Mouse (Mus musculus) R1 (cell line): ENCODE data around the gene Wdr47.
"Not testable (repeated sequence)": the region's sequence is repeated elsewhere in the genome, so short reads cannot be mapped to it uniquely, and the experiment has no call there.

Source experiments
- DNase-seq: peaks from one replicate; pipeline ENCODE4 v3.0.0-alpha.2; 2018; ENCODE audit warnings: low read depth, low spot score

Gene Wdr47

DNA sequence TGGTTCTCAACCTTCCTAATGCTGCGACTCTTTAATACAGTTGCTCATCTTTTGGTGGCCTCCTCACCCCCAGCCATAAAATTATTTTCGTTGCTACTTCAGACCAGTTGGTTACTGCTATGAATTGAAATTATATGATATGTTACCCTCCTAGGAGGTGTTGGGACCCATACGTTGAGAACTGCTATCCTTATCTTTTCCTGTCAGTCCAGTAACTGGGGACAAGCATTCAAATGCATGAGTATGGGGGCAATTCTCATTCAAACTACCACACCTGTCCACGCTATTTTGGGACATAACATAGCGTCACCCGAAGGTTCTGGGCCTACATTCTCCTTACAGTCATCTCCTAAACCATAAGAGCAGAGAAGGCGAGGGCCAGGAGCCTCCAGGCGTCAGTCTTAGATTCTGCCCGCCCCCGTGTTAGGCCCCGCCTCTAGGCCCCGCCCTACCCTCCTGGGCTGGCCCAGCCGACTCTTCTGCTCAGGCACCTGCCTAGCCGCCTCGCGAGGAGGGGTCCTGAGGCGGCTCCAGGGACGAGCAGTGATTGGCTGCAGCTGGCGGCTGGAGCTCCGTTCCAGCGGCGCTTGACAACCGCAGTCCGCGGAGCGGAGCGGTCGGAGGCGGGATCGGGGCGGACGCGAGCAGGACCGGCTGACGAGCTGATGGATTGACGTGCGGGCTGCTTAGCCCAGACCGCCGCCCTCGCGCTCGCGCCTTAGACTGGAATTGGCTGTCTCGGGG lies at the start of gene Wdr47:
Gene Wdr47 (plus strand): TSS at position 494 of the 744 bp plus-strand sequence.
- peak; percentile 96 for DNase-seq

DNA sequence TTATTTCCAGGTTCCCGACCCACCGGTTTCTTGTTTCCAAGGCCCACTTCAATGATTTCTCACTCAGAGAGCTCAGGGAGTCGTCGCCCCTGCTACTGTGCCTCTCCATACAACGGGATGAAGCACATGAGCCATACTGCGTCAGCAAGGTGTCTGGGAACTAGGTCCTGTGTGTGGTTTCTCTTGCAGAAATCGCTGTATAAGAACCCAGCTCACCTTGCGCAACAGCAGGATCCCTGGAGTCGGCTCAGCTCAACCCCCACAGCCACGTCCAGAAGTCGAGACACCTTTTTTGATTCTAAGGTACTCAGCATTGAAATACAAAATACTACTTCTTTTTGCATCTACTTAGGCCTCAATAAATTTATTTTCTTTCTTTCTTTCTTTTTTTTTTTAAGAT lies 48.8 kb upstream of the Wdr47 start:
- DNase-seq = no peak

DNA sequence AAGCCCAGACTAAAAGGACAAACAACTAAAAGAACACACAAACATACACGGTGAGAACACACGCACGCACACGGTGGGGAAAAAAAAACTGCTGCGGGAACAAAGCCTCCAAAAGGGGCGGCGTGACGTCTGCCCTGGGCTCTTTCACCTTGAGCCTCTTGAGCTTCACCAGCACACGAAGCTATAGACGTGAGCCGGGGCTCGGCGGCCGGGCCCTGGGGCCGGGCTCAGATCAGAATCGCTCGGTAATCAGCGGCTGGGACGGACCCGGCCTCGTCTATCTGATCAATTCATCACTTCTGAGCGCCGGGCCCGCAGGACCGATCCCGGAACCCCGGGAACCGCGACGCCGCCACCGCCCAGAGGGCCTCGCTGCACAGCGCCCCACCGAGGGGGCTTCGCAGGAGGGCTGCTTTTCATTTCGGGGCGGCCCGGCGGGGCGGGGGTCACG lies 36.9 kb upstream of the Wdr47 start:
- DNase-seq = peak; percentile 72

DNA sequence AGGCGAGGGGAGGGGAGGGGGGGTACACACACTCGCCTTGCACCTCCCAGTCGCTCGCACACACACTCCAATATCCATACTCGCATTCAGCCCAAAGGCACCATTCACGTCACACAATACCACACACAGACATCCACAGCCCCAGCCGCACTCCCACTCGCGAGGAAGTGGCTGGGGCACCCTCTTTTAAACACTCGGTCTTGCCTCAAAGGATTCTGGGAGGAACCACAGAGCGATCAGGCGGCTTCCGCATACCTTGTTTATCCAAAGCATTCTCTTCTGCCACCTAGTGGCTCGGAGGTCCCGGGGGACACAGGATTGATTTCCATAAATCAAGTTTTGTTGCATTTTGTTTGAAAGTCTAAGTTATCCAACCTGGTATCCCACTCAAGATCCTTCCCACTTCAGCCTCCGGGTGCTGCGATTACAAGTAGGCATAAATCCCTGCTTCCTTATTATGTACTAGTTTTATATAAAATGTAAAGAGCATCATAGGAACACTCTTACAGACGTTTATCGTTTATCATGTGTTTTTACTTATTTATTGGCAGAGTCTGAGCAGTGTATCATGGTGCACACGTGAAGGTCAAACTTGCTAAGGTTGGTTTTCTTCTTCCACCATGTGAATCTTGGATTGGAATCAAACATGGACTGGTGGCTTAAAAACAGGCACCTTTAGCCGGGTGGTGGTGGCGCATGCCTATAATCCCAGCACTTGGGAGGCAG lies 36.3 kb upstream of the Wdr47 start:
- peak; percentile 98 for DNase-seq

DNA sequence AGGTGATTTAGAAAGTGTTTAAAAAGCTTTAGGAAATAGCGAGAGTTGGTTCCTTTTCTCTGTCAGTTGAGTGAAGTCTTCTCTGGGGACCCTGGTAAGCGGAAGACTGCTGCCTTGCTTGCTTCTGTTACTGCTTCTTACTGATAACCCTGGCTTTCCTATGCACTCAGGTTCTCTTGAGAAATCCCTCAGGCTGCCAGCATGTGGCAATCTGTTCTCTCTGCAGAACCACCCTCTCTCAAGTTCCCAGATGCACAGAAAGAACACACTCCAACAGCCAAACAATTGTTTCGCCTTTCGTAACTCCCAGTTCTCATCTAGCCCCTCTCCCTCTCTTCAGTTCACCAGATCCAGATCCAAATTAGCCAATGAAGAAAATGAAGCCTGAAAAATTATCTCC lies 33.2 kb upstream of the Wdr47 start:
- no peak for DNase-seq

DNA sequence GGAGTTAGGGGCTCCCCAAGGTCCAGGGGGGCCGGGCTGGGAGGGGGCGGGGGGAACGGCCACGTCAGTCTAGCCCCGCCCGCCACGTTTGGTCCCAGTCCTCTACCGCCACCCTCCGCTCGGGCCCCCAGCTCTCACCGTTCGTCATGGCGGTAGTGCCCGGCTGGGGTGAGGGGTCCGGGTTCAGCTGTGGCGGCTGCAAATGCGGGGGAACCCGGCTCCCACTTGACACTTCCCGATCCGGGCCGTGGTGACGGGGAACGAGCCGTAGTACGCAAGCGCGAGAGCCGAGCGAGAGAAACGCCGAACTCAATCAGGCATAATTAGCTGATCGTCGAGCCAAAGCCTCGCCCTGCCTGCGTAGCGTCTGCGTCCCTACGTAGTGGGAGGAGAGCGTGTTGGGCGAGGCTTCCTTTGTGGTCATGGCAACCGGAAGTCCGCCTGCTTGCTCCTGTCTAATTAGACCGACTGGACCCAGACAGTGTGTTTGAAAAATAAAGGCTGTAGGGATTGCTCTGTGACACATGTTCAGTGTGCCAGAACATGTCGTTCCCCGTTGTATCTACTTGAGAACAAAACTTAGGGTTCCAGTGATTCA lies 28.8 kb upstream of the Wdr47 start, which contains the start of gene Tmem167b:
Gene Tmem167b (minus strand): TSS at position 334 of the 598 bp plus-strand sequence.
- peak; percentile 99 for DNase-seq

DNA sequence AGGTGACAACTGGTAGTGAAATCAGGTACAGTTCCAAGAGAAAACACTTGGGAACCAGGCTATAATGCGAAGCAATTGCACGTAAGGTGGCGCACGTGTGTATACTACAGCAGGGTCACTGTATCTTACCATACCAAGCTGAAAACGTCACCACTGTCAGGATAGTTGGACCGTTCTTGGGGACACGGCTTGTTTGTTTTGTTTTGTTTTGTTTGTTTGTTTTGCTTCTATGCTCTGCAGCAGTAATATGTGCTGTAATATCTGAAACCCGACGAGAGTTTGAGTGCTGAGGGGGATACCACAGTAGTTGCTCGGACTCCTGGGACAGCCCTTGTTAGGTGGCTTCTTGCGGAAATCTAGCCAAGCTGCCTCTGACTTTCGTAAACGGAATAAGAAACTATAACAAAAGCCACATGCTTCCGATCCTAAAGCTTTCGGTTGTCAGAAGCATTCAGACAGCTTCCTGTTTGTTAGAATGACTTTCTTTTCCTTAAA lies 28.3 kb upstream of the Wdr47 start:
- DNase-seq = no peak

DNA sequence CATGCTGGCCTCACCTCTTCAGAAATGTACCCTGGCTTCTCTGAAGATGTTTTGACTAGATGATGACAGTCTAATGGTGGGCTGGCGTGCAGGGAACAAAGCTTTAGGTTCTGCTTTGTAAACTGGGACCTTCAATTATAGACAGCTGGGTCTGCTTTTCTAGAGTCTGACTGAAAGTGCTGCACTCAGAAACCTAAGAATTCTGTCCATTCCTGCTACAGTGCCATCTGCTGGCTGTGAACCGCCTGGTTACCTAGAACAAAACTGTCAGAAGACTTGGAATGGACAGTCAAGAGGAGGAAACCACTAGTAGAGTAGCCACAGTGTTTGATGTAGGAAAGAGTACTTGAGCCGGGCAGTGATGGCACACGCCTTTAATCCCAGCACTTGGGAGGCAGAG lies 27.8 kb upstream of the Wdr47 start:
- DNase-seq = peak; percentile 86

DNA sequence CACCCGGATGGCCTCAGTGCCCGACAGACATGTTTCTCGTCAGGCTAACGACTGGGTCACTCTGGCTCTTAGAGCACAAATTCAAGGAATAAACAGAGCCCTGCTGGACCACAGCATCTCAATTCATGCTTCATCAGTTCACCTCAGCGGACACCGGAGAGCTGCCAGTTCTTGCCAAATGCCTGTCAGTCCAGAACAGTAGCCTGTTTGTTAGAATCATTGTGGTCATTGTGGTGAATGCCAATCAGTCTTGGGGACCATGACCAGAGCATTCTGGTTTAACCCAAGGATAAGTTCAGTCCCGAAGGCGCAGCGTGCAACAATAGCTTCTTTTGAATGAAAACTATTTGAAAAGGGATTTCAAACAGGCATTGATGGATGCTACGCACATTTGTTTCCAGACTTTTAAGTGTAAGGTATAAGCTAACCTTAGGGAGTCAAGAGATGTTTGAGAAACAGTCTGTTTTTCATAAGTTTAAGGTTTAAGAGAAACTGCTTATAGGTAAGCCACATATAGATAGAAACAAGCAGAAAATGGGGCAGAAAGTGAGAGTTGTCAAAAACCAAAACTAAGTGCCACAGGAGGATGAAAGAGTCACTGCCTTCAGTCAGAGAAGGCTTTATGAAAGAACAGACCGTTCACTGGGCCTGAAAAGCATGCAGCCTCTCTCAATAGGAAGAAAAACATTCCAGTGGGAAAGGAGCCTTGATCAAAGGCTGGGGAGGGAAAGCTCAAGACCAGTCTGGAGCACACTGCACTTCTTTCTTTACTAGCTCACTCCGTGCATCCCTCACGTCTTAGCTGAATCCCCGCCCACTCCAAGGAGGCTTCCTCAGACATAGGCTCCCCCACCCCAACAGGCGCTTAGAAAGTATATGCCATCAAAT lies 22.8 kb upstream of the Wdr47 start:
- DNase-seq = no peak

DNA sequence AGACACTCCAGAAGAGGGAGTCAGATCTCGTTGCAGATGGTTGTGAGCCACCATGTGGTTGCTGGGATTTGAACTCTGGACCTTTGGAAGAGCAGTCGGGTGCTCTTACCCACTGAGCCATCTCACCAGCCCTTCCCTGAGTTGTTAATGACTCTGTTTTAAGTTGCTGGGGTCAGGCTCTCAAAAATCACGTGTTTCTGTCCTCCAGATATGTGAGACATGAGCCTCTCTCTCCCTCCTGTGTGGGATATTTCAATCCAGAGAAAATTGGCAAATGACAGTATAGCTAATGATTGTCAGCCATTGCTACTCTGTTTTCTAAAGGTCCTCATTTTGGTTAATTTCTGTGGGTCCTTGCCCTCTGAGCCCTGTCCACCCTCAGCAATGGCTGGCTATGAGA lies 21.4 kb upstream of the Wdr47 start:
- DNase-seq = not testable (repeated sequence)

DNA sequence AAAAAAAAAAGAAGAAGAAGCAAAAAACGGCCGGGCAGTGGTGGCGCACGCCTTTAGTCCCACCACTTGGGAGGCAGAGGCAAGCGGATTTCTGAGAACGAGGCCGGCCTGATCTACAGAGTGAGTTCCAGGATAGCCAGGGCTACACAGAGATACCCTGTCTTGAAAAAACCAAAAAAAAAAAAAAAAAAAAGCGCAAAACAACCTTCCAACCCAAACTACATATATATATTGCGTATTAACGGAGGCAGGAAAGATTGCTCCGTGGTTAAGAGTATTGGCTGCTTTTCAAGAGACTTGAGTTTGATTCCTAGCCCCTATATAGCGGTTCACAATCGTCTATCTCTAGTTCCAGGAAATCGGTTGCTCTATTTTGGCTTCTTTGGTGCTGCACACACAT lies 20.3 kb upstream of the Wdr47 start:
- no peak for DNase-seq

DNA sequence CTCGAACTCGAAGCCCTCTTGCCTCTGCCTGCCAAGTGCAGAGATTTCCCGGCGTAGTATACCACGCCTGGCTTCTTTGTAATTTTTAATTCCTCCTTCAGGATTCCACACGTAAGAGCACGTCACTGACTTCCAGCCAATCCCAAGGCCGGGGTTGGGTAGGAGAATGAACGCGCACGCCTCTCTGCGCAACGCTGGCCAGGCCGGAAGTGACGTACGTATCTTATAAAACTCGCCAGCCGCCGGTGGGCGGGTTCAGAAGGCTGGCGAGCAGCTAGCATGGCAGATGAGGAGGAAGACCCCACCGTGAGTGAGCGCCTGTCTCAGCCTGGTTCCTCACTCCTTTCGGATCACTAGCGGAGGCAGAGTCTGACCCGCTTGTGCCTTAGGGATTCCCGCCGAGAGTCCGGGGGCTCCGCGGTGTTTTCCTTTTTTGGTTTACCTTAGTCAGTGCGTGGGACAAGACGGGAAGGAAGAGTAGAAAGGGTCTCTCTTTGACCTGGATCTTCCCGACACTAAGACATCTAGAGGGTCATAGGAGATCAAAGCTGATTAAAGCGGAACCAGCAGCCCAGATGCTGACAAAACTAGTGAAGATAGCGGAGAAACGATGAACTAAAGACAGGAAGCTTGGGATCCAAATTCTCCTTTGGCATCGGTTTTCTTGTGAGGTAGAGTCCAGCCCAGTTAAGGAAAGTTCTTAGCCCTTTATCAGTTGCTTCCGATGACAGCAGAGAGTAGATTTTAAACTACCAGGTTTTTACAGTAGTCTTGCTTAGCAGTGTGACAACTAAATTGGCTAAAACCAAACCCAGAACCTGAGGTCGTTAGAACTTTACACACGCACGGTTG lies 19.4 kb upstream of the Wdr47 start, which contains the start of gene Taf13:
Gene Taf13 (plus strand): TSS at position 256 of the 852 bp plus-strand sequence.
- DNase-seq = peak; percentile 97

DNA sequence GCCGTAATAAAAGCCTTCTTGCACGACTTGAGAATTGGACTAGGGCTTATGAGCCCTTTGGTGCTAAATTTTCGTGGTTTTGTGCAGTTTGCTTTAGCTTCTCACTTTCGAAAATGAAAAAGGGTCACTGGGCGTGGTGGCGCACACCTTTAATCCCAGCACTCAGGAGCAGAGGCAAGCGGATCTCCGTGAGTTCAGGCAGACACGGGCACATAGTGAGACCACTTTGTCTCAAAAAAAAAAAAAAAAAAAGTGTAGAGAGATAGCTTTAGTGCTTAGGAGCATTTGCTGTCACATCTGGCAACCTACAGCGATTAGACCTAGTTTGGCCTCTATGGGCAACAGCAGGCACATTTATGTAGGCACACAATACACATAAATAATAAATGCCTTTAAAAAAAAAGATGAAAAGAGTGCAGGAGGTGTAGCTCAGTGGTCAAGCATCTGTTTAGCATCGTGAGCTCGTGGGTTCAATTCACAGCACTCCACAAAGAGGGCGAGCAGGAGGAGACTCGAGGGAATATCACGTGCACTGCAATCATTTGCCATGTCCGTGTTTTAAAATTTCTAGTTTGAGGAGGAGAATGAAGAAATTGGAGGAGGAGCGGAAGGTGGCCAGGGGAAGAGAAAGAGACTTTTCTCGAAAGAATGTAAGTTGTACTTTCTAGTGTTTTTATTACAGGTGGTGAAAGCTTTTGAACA lies 18.6 kb upstream of the Wdr47 start:
- no peak for DNase-seq

DNA sequence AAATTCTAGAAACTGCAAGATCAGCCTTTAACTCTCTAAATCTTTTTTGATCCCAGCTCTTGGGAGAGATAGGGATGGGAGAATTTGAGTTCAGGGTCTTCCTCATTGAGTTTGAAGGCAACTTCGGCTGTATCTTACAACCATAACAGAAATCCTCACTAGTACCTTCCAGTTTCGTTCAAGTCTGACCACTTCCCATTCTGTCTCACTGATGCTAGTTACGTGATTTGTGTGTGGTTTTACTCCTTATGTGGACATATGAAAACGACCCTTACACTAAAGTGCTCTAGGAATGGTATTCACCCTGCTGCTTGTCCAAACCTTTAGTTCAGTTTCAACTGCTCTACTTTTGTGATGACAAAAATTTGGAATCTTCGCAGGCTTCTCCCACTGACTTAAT lies 17.1 kb upstream of the Wdr47 start:
- DNase-seq = no peak

DNA sequence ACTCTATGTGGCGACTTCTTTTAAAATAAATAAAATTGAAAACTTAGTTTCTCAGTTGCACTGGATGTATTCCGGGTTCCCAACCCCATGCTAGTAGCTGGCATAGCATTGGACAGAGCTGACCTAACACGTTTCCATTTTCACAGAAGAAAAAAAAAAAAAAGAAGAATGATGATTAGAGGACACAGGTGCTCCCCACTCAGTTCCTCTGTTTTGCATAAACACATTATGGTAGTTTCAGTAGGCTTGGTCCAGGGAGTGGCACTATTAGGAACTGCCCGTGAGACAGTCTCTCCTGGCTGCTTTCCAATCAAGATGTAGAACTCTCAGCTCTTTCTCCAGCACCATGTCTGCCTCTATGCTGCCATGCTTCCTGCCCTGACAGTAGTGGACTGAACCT lies 6.5 kb upstream of the Wdr47 start:
- DNase-seq = no peak

DNA sequence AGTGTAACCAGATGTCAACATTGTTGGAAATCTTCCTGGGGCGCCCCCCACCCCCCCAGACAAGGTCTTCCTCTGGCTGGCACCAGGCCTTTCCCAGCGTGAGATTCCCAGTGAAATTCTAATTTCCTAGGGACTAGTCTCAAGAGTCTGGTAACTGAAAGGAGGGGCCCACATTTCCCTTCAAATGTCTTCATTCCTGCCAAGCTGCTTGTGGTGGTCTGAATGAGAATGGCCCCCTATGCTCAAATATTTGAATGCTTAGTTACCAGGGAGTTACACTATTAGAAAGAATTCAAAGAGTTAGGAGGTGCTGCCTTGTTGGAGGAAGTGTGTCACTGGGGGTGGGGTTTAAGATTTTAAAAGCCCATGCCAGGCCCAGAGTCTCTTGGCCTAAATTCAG lies 2.6 kb upstream of the Wdr47 start:
- DNase-seq = peak; percentile 92

DNA sequence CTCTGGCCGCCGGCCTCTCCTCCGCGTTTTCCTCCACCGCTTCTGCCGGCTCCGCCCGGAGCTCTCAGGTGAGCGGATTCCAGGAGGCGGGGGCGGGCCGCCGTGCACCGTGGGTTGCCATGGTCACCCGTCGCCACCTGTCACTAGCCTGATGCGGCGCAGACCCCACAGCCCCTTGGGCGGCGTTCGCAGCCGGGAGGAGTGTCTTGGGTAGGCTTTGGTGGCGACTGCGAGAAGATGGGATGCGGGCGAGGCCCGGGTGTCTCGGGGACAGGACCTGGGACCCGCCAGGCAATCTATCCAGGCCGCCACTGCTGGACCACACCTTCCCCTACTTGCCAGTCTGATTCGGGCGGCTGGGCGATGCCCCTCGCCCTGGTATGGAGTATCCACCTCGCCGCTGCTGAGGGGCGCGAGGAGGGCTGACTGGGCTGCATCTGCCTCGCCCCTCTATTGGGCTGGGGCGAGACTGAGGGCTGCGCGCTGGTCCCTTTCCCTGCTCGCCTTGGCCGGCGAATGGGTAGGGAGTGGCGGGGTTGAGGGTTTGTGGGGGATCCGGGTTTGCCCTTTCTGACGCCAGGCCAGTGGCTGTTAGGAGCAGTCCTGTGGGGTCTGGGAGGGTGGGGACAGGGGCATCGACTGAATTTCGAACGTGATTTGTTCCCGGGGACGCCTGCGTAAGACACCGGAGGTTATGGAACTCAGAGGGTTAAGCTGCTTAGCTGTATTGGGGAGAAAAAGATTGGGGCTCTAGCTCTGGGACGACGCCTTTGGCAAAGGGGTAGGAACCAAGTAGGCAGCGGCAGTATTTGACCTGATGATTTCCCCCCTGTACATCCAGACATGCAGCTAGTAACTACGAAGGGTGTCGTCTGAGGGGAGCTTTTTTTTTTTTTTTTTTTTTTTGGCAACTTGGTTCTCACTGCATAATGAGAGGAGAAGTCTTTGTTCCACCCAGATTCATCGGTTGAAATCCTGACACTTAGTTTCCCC lies 747 bp downstream of the Wdr47 start:
- DNase-seq = peak; percentile 85

DNA sequence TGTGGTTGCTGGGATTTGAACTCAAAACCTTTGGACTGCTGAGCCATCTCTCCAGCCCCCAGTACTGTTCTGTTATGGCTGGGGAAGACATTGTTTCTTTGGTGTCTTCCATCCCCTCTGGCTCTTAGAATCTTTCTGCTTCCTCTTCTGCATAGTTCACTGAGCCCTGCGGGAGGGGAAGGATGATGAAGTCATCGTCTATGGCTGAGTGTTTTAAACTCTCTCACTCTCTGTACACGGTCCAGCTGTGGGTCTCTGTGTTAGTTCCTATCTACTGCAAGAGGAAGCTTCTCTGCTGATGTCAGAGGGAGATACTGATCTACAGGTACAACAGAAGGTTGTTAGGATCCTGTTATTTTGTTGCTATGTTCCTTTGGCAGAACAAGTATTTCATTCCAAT lies 17.8 kb downstream of the Wdr47 start:
- DNase-seq = no peak

DNA sequence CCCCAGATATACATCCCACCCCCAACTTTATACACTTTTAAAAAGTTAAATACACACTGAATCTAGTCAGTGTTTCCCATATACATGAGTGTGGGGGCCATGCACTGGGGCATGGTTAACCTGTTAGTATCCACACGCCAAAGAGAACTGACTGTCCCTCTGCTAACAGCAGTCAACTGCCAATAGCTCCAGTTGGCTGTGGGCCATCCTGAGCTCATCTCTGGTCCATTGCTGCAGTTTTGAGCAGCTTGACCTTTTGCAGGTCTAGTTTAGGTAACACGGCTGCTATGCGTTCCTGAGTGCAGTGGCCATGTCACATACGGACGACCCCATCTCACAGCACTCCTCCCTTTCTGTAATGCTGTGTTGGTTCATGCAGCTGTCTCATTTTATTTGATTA lies 43.7 kb downstream of the Wdr47 start:
- no peak for DNase-seq
